Mouse (Mus musculus) G1E (cell line): ENCODE results near the gene Zfp710. TPM values are rescaled to one million over a fixed set of nuclear protein-coding genes. Genes with fewer than 3 reads are reported as not detected.

Experiments
- ATAC-seq: 2 replicates; pipeline ENCODE4 v1.8.0; 2016; ENCODE audit warnings: mild to moderate bottlenecking; ENCODE audit not compliant: insufficient number of reproducible peaks, poor library complexity, low FRiP score, severe bottlenecking; ENCODE audit errors: extremely low read depth
- DNase-seq: peaks from one replicate; pipeline ENCODE4 v3.0.0; 2012; ENCODE audit warnings: low spot score
- H3K27me3 ChIP-seq: 2 replicates; pipeline ENCODE4 v1.6.1; 2012; ENCODE audit warnings: mild to moderate bottlenecking, low read length, inconsistent platforms; ENCODE audit not compliant: insufficient read depth
- H3K36me3 ChIP-seq: replicated peaks from 2 replicates; pipeline ENCODE3; 2012; ENCODE audit warnings: mild to moderate bottlenecking, inconsistent platforms
- H3K4me1 ChIP-seq: 2 replicates; pipeline ENCODE4 v1.6.1; 2012; ENCODE audit warnings: low read depth, low read length, inconsistent platforms, mixed read lengths; ENCODE audit not compliant: insufficient read depth
- H3K4me3 ChIP-seq: 2 replicates; pipeline ENCODE4 v1.5.1; 2012; ENCODE audit warnings: low read depth, mild to moderate bottlenecking, inconsistent platforms, low read length, moderate library complexity, mixed read lengths
- H3K9me3 ChIP-seq: replicated peaks from 2 replicates; pipeline ENCODE4 v1.6.1; 2012; ENCODE audit warnings: inconsistent platforms
- CTCF ChIP-seq: IDR thresholded peaks from 2 replicates; pipeline ENCODE4 v1.5.1; 2012; ENCODE audit warnings: low read depth, low read length, inconsistent platforms, mixed read lengths
- GATA1 ChIP-seq: IDR thresholded peaks from 2 replicates; pipeline ENCODE4 v1.6.1; 2012; ENCODE audit warnings: borderline replicate concordance, low read length, inconsistent platforms, mixed read lengths
- GATA2 ChIP-seq: IDR thresholded peaks from 2 replicates; pipeline ENCODE4 v1.6.1; 2012; ENCODE audit warnings: low read depth, low read length, inconsistent platforms, borderline replicate concordance
- POLR2AphosphoS5 ChIP-seq: IDR thresholded peaks from 2 replicates; pipeline ENCODE4 v1.6.1; 2012; ENCODE audit warnings: low read depth, low read length, inconsistent platforms; ENCODE audit not compliant: insufficient replicate concordance
- TAL1 ChIP-seq: conservative IDR thresholded peaks from 2 replicates; pipeline ENCODE4 v1.6.1; 2012; ENCODE audit warnings: low read depth, low read length, inconsistent platforms, mixed read lengths
- polyA plus RNA-seq: library from polyadenylated mRNA; stranded (reverse); fragments of >175 nt; gene quantifications from 2 replicates; pipeline ENCODE4 v1.2.3, GENCODE M21; 2012
- total RNA-seq, 2 experiments: library from RNA; stranded (forward) in 1 of 2; stranded (reverse) in 1 of 2; fragments of 200-1000 nt in 1 of 2; fragments of >200 nt in 1 of 2; fragmentation: Nextera tagmentation in 1 of 2; gene quantifications; 2 replicates each; pipeline ENCODE4 v1.2.3; 2014 to 2017

Gene Zfp710
- total and polyA plus RNA-seq, 3 experiments, result 10.7 to 53.7 (median 25.1) TPM

DNA sequence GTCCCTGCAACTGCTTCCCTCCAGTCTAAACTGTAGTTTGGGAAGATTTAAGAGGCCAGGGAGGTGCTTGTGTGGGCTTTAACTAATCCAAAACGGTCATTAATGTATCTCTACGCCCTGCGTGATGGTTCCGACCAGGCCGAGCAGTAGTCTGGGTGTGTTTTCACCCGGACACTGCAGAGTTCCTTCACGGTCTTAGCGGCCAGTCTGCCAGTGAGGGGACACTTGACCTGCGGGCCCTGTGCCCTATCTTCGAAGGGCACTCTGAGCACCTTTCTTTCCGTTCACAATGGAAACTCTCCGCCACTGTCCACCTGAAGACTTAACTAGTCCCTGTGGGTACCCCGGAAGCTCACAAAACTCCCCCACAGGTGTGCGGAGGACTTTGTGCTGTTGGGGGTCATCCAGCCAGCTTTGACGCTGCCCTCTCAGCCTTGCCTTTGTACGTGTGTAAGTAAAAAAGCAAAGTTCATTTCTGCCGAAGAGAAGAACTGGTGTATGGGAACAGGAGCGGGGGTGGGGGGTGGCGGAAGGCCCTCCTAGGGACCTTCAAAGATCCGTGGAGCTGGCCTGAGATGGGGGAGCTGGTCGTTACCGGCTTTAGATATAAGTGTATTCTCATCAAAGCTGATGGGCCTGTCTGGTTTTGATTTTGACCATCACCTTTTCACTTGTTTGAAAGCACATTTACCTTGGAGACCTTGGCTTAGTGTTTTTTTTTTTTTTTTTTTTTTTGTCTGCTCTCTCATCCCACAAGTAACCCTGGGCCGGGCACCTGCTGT, 3.2 kb downstream of the Zfp710 start:
- peak overlapping the region; percentile 88 for H3K4me3 ChIP-seq
- ATAC-seq, result no peak
- peaks cover 3% of the 10 kb centered on the region; the same call in 1 of the 2 replicates for H3K27me3 ChIP-seq
- H3K4me1 ChIP-seq, result peaks cover 70% of the 10 kb centered on the region
- DNase-seq, result peak; percentile 35
- no peak for TF ChIP-seq GATA2
- no peak for TF ChIP-seq GATA1
- H3K36me3 ChIP-seq, result peaks cover 29% of the 10 kb centered on the region
- H3K9me3 ChIP-seq, result no peaks in the 10 kb centered on the region

DNA sequence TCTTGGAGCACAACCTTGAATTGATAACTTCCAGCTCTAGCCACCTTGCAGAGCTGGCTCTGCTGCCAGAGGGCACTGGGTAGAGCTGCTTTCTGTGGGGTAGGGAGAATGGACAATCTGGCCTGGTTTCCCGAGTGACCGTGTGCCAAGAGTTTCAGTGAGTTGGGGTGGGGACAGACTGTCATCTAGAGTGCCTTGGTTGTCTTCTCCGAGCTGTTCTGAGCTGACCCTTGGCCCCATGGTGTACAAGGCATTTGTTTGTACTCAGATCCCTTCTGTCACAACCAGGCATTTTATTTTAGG, 3.8 kb downstream of the Zfp710 start:
- peaks cover 29% of the 10 kb centered on the region for H3K36me3 ChIP-seq
- no peak for TF ChIP-seq CTCF
- no peak for TF ChIP-seq TAL1
- no peak for TF ChIP-seq GATA2
- TF ChIP-seq GATA1, result no peak
- TF ChIP-seq POLR2AphosphoS5, result no peak
- DNase-seq (no peak), ATAC-seq (no peak)
- peak overlapping the region; percentile 88; the same call in 1 of the 2 replicates for H3K4me3 ChIP-seq
- H3K4me1 ChIP-seq, result peaks cover 75% of the 10 kb centered on the region
- H3K9me3 ChIP-seq, result no peaks in the 10 kb centered on the region
- peaks cover 3% of the 10 kb centered on the region; the same call in 1 of the 2 replicates for H3K27me3 ChIP-seq

DNA sequence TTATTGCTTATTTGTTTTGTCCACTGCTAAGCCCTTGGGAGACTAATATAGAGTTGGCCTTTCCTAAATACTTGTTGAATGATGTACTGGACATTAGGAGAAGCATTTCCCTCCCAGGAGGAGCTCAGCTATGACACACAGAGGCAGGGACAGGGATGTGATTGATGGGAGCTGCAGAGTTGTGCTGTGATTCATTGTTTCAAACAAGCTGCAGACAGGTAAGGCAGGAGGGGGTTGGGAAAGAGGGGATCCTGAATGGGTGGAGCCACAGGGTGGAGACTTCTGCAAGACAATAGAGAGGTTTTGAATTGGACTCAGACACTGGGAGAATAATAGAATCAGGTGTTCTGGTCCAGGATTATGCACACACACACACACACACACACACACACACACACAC, 5.4 kb downstream of the Zfp710 start:
- peaks cover 29% of the 10 kb centered on the region for H3K36me3 ChIP-seq
- no peak overlapping the region for H3K4me3 ChIP-seq
- no peaks in the 10 kb centered on the region for H3K27me3 ChIP-seq
- no peaks in the 10 kb centered on the region for H3K9me3 ChIP-seq
- DNase-seq (no peak), ATAC-seq (no peak)
- TF ChIP-seq CTCF (no peak), TAL1 (no peak), GATA2 (no peak), GATA1 (no peak), POLR2AphosphoS5 (no peak)
- peaks cover 73% of the 10 kb centered on the region for H3K4me1 ChIP-seq

DNA sequence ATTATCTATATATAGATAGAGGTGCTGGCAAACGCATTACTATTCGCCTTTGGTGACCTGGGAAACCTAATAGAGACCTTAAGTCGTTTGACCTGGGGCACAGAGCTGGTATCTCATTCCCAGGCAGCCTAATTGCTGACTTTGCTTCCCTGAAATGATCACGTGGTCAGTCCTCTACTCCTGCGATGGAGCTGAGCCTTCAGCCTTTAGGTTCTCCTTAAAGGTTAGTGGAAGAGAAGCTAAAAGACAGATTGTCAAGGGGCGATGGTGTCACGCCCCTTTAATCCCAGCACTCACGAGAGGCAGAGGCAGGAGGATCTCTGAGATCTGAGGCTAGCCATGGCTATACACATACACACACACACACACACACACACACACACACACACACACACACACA, 5.9 kb downstream of the Zfp710 start:
- ATAC-seq (no peak), DNase-seq (no peak)
- no peaks in the 10 kb centered on the region for H3K27me3 ChIP-seq
- H3K4me1 ChIP-seq, result peaks cover 73% of the 10 kb centered on the region
- H3K36me3 ChIP-seq, result peaks cover 34% of the 10 kb centered on the region
- TF ChIP-seq GATA1, result no peak
- TF ChIP-seq TAL1, result no peak
- no peak for TF ChIP-seq GATA2
- TF ChIP-seq CTCF, result no peak
- TF ChIP-seq POLR2AphosphoS5, result no peak
- no peaks in the 10 kb centered on the region for H3K9me3 ChIP-seq
- no peak overlapping the region for H3K4me3 ChIP-seq

DNA sequence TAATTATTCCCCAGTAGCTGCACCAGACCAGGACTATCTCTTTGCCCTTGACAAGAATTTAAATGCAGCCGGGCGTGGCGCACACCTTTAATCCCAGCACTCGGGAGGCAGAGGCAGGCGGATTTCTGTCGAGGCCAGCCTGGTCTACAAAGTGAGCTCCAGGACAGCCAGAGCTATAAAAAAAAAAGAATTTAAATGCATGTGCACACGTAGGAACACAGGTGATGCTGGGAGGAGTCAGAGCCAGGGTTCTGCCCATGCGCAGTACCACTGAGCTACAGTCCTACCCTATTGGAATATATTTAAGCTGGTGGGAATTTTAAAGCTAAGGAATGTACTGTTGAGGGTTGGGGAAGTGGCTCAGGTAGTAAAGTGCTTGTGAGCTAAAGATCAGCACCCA, 6.4 kb downstream of the Zfp710 start:
- TF ChIP-seq GATA1 (no peak), CTCF (no peak), TAL1 (no peak), GATA2 (no peak), POLR2AphosphoS5 (no peak)
- Histone ChIP-seq H3K9me3 (no peaks in the 10 kb centered on the region), H3K36me3 (peaks cover 38% of the 10 kb centered on the region), H3K4me1 (peaks cover 76% of the 10 kb centered on the region), H3K4me3 (no peak overlapping the region), H3K27me3 (no peaks in the 10 kb centered on the region)
- ATAC-seq (no peak), DNase-seq (no peak)

DNA sequence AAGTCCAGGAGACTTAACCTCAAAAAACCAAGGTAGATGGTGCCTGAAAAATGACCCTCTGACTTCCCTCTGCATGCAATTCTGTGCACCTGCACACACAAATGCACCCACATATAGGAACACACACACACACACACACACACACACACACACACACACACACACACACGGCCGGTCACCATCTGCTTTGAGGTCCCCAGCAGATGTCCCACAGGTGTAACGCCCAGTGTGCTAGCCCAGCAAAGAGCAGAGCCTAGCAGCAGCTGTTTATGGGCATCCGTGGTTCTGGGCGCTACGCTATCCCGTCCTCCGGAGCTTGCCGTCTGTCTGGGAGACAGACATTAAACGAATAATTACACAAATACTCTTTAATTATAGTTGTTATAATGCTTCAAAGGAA, 6.9 kb downstream of the Zfp710 start:
- Histone ChIP-seq H3K27me3 (no peaks in the 10 kb centered on the region), H3K36me3 (peaks cover 38% of the 10 kb centered on the region), H3K4me1 (peaks cover 81% of the 10 kb centered on the region), H3K4me3 (no peak overlapping the region; the same call in 1 of the 2 replicates), H3K9me3 (no peaks in the 10 kb centered on the region)
- TF ChIP-seq TAL1 (no peak), CTCF (no peak), GATA1 (no peak), POLR2AphosphoS5 (no peak), GATA2 (no peak)
- ATAC-seq (no peak), DNase-seq (no peak)
